Mouse (Mus musculus): ENCODE data around the gene Prickle4. TPM values are rescaled to one million over a fixed set of nuclear protein-coding genes. Genes with fewer than 3 reads are reported as not detected.
"Not testable (repeated sequence)": the region's sequence is repeated elsewhere in the genome, so short reads cannot be mapped to it uniquely, and the experiment has no call there.

The Prickle4 gene
- polyA plus RNA-seq, 1 experiment from 2014 or later, result 1.3 TPM

GRCm38 (mm10) chr17:47664474-47664873, 30.1 kb downstream of the Prickle4 start:
- Histone ChIP-seq H3K4me2 (replicated peaks) (no peak overlapping the region), H3K27me3 (no peaks in the 10 kb centered on the region), H3K4me3 (replicated peaks) (no peak overlapping the region), H3K4me1 (no peaks in the 10 kb centered on the region), H3K9ac (no peak overlapping the region), H3K27ac (replicated peaks) (no peak overlapping the region), H3K36me3 (no peaks in the 10 kb centered on the region), H3K9me3 (replicated peaks) (no peaks in the 10 kb centered on the region)
- 82% methylated on average over 7 of the region's 7 CpGs for WGBS
- no peak for ATAC-seq (ENCODE audit: insufficient number of reproducible peaks, low FRiP score, low TSS enrichment, low read depth)

DNA sequence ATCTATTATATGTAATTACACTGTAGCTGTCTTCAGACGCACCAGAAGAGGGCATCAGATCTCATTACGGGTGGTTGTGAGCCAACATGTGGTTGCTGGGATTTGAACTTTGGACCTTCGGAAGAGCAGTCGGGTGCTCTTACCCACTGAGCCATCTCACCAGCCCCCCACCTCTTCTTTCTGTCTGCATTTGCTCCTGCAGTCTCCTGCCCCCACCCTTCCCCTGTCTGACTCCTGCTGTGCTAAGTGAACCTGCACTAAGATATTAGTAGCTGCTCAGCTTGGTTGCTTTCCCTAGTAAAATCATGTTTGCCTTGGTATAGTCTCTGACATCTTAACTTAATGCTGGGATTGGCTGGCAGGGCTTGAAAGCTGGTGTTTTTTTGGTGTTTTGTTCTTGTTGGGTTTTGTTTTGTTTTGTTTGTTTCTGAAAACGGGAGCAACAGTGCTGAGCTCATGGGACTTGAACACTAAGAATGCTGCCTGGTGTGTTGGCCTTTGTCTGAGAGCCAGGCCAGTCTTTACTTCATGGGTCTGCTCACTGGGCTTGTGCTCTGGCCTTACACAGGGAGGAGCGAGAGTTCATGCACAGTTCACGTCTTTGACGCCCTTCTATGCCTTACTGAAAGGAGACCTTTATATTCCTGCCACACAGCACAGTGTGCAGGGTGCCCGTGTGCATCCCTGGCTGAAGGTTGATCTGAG, 31.4 kb downstream of the Prickle4 start:
- Histone ChIP-seq H3K27me3 (no peaks in the 10 kb centered on the region), H3K4me1 (no peaks in the 10 kb centered on the region), H3K9ac (no peak overlapping the region), H3K9me3 (replicated peaks) (no peaks in the 10 kb centered on the region), H3K4me2 (replicated peaks) (no peak overlapping the region), H3K36me3 (no peaks in the 10 kb centered on the region), H3K27ac (replicated peaks) (no peak overlapping the region), H3K4me3 (replicated peaks) (no peak overlapping the region)
- no peak; the same call in 1 of the 2 replicates for ATAC-seq (ENCODE audit: insufficient number of reproducible peaks, low FRiP score, low TSS enrichment, low read depth)
- WGBS, result 62% methylated on average over 9 of the region's 9 CpGs

GRCm38 (mm10) chr17:47658741-47659243, 35.7 kb downstream of the Prickle4 start:
- 81% methylated on average over 3 of the region's 3 CpGs for WGBS
- Histone ChIP-seq H3K4me1 (no peaks in the 10 kb centered on the region), H3K9ac (no peak overlapping the region), H3K27ac (replicated peaks) (no peak overlapping the region), H3K27me3 (no peaks in the 10 kb centered on the region), H3K36me3 (no peaks in the 10 kb centered on the region), H3K4me3 (replicated peaks) (no peak overlapping the region), H3K9me3 (replicated peaks) (no peaks in the 10 kb centered on the region), H3K4me2 (replicated peaks) (no peak overlapping the region)
- no peak for ATAC-seq (ENCODE audit: insufficient number of reproducible peaks, low FRiP score, low TSS enrichment, low read depth)

DNA sequence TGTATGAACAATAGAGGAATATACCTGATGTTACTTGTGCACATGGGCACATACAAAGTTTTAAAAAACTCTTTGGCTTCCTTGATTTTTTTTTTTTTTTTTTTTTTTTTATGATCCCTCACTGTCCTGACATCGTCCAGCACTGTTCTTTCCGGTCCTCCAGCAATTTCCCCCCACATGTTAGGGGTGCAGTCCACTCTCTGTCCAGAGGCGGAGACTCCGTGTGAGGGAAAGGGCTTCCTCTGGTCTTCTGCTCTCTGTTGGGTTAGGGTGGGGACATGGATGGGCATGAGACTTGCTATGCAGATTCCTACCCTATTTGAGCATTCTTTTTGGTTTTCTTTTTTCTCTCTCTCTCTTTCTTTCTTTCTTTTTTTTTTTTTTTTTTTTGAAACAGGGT, 36.6 kb downstream of the Prickle4 start:
- no peak overlapping the region for H3K4me2 ChIP-seq (replicated peaks)
- H3K27ac ChIP-seq (replicated peaks), result no peak overlapping the region
- no peaks in the 10 kb centered on the region for H3K36me3 ChIP-seq
- H3K4me3 ChIP-seq (replicated peaks), result no peak overlapping the region
- no peak overlapping the region for H3K9ac ChIP-seq
- WGBS, result 75% methylated on average over 4 of the region's 4 CpGs
- ATAC-seq (ENCODE audit: insufficient number of reproducible peaks, low FRiP score, low TSS enrichment, low read depth), result no peak
- H3K4me1 ChIP-seq, result no peaks in the 10 kb centered on the region
- no peaks in the 10 kb centered on the region for H3K9me3 ChIP-seq (replicated peaks)
- no peaks in the 10 kb centered on the region for H3K27me3 ChIP-seq

- H3K9ac ChIP-seq, result no peak overlapping the region
- H3K4me1 ChIP-seq, result no peaks in the 10 kb centered on the region
- WGBS, result 84% methylated on average over 5 of the region's 5 CpGs
- no peak overlapping the region for H3K4me3 ChIP-seq (replicated peaks)
- no peaks in the 10 kb centered on the region; the same call in 1 of the 2 replicates for H3K36me3 ChIP-seq
- no peaks in the 10 kb centered on the region for H3K9me3 ChIP-seq (replicated peaks)
- no peak overlapping the region for H3K27ac ChIP-seq (replicated peaks)
- H3K27me3 ChIP-seq, result no peaks in the 10 kb centered on the region
- ATAC-seq (ENCODE audit: insufficient number of reproducible peaks, low FRiP score, low TSS enrichment, low read depth), result no peak
- H3K4me2 ChIP-seq (replicated peaks), result no peak overlapping the region
These were observed 38.8 kb downstream of the Prickle4 start for GRCm38 (mm10) chr17:47655697-47656096.

DNA sequence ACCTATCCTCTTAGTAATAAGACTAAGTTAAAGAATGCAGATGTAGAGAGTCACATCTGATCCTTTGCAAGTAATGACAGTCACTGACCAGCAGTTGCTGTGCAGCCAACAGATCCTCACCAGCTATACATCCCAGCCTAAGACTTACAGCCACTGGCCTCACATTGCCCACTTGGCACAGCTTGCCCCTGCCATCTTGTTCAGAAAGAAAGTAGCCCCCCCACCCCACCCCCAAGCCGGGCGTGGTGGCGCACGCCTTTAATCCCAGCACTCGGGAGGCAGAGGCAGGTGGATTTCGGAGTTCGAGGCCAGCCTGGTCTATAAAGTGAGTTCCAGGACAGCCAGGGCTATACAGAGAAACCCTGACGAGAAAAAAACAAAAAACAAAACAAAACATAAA, 40.2 kb downstream of the Prickle4 start:
- H3K4me3 ChIP-seq (replicated peaks); H3K9ac ChIP-seq; H3K4me2 ChIP-seq (replicated peaks); H3K9me3 ChIP-seq (replicated peaks); H3K36me3 ChIP-seq; H3K27me3 ChIP-seq; H3K4me1 ChIP-seq; ATAC-seq (ENCODE audit: insufficient number of reproducible peaks, low FRiP score, low TSS enrichment, low read depth); H3K27ac ChIP-seq (replicated peaks): not testable (repeated sequence)
- 93% methylated on average over 8 of the region's 8 CpGs for WGBS

DNA sequence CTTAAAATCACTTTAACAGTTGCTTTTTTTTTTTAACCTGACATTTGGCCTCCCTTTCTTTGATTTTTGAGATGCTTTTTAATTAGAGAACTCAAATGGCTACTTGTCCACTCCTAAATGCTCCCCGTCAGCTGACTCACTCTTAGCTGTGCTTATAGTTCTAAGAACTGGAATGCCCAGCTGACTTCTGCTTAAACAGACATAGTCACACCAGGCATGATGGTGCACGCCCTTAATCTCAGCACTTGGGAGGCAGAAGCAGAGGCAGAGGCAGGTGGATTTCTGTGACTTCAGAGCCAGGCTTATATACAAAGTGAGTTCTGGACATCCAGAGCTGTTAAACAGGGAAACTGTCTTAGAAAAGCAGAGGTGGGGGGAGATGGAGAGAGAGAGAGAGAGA, 42.6 kb downstream of the Prickle4 start:
- Histone ChIP-seq H3K27me3 (no peaks in the 10 kb centered on the region), H3K4me3 (replicated peaks) (no peak overlapping the region), H3K36me3 (no peaks in the 10 kb centered on the region; the same call in 1 of the 2 replicates), H3K9me3 (replicated peaks) (no peaks in the 10 kb centered on the region), H3K9ac (no peak overlapping the region), H3K27ac (replicated peaks) (no peak overlapping the region), H3K4me1 (no peaks in the 10 kb centered on the region), H3K4me2 (replicated peaks) (no peak overlapping the region)
- WGBS, result 85% methylated on average over 2 of the region's 2 CpGs
- ATAC-seq (ENCODE audit: insufficient number of reproducible peaks, low FRiP score, low TSS enrichment, low read depth), result no peak

DNA sequence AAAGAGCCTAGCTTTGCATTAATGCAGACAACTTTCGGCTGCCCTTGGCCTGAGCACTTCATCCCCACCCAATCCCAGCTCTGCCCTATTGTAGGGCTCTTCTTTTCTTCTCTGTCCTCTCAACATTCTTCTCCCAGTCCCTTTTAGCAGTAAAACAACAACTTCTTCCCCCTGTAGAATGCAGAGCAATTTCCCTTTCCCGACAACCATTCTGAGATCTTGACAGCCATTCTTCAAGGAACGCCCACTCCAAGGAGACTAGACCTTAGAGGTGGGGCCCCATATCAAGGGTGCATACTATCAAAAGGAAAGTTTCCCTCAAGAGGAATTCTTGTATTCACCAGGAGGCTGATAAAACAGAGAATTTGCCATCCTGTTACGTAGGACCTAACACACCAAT, 45.6 kb downstream of the Prickle4 start:
- no peak for ATAC-seq (ENCODE audit: insufficient number of reproducible peaks, low FRiP score, low TSS enrichment, low read depth)
- 75% methylated on average over 4 of the region's 4 CpGs for WGBS

DNA sequence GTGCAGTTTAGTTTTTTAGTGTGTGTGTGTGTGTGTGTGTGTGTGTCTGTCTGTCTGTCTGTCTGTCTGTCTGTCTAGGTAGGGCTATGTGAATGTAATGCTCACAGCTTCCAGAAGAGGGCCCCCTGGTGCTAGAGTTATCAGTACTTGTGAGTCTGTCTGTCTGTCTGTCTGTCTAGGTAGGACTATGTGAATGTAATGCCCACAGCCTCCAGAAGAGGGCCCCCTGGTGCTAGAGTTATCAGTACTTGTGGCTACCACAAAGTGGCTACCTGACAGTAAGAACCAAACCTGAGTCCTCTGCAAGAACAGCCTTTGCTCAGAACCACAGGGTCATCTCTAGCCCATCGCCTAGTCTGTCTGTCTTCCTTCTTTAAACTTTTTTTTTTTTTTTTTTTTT, 47.9 kb downstream of the Prickle4 start:
- H3K9ac ChIP-seq, result no peak overlapping the region
- H3K4me1 ChIP-seq, result no peaks in the 10 kb centered on the region
- no peaks in the 10 kb centered on the region; the same call in 1 of the 2 replicates for H3K36me3 ChIP-seq
- no peak for ATAC-seq (ENCODE audit: insufficient number of reproducible peaks, low FRiP score, low TSS enrichment, low read depth)
- 65% methylated on average over 1 of the region's 1 CpGs for WGBS
- H3K27ac ChIP-seq (replicated peaks), result no peak overlapping the region
- H3K4me2 ChIP-seq (replicated peaks), result no peak overlapping the region
- no peaks in the 10 kb centered on the region for H3K9me3 ChIP-seq (replicated peaks)
- H3K27me3 ChIP-seq, result no peaks in the 10 kb centered on the region
- no peak overlapping the region for H3K4me3 ChIP-seq (replicated peaks)

More for the DNA sequence above, 45.6 kb downstream of the Prickle4 start:
- H3K4me3 ChIP-seq (replicated peaks), result no peak overlapping the region
- no peaks in the 10 kb centered on the region for H3K4me1 ChIP-seq
- no peak overlapping the region for H3K4me2 ChIP-seq (replicated peaks)
- no peaks in the 10 kb centered on the region for H3K9me3 ChIP-seq (replicated peaks)
- no peaks in the 10 kb centered on the region for H3K27me3 ChIP-seq
- no peak overlapping the region for H3K9ac ChIP-seq
- H3K27ac ChIP-seq (replicated peaks), result no peak overlapping the region
- no peaks in the 10 kb centered on the region; the same call in 1 of the 2 replicates for H3K36me3 ChIP-seq

DNA sequence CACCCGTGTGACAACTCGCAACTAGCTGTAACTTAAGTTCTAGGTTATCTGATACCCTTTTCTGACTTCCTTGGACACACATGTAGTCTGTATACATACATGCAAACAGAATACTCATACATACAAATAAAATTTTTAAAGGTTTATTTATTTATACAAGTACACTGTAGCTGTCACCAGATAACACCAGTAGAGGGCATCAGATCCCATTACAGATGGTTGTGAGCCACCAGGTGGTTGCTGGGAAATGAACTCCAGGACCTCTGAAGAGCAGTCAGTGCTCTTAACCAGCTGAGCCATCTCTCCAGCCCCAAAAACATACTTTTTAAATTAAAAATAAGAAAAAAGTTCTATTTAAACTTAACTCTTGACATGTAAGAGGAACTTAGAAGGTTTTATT, 51.5 kb downstream of the Prickle4 start:
- no peaks in the 10 kb centered on the region for H3K4me1 ChIP-seq
- WGBS, result 81% methylated on average over 2 of the region's 2 CpGs
- H3K27me3 ChIP-seq, result no peaks in the 10 kb centered on the region
- ATAC-seq (ENCODE audit: insufficient number of reproducible peaks, low FRiP score, low TSS enrichment, low read depth), result no peak
- no peak overlapping the region for H3K27ac ChIP-seq (replicated peaks)
- H3K4me2 ChIP-seq (replicated peaks), result no peak overlapping the region
- H3K9me3 ChIP-seq (replicated peaks), result no peaks in the 10 kb centered on the region
- no peak overlapping the region for H3K4me3 ChIP-seq (replicated peaks)
- no peaks in the 10 kb centered on the region for H3K36me3 ChIP-seq
- H3K9ac ChIP-seq, result no peak overlapping the region
